Mouse (Mus musculus) megakaryocyte, embryonic 14.5 days (primary cell): ENCODE measurements around the gene Gjc1.

Experiments
- FLI1 ChIP-seq: IDR thresholded peaks from 2 replicates; pipeline ENCODE4 v1.6.1; 2012; ENCODE audit warnings: low read length, inconsistent platforms, mixed read lengths
- GATA1 ChIP-seq: IDR thresholded peaks from 3 replicates; pipeline ENCODE4 v1.6.1; 2012; ENCODE audit warnings: mixed read lengths, low read length, inconsistent platforms, borderline replicate concordance

- TF ChIP-seq GATA1 = no peak
- TF ChIP-seq FLI1 = no peak
These were observed 38.5 kb downstream of the Gjc1 start for GRCm38 (mm10) chr11:102780986-102781351.
